Mouse (Mus musculus) adrenal gland, postnatal 4 days (tissue): ENCODE results near the gene Ankrd28. TPM values are rescaled to one million over a fixed set of nuclear protein-coding genes. Genes with fewer than 3 reads are reported as not detected.

Experiments used
- DNase-seq, 2 experiments: peaks; one replicate each; pipeline ENCODE4 v3.0.0; 2021 to 2022; ENCODE audit warnings: low spot score in 2 of 2, mixed read lengths in 2 of 2
- total RNA-seq, 2 experiments: library from RNA; stranded (reverse); gene quantifications; 2 replicates each; pipeline ENCODE4 v1.2.3; 2021

Gene Ankrd28
- total RNA-seq, 2 experiments from 2014 or later, result 38.1 to 47.9 TPM

GRCm38 (mm10) chr14:31666931-31667705 lies 163.3 kb downstream of the Ankrd28 start:
- DNase-seq, result no peak

- DNase-seq, result no peak
Measured at GRCm38 (mm10) chr14:31665566-31665940, 164.9 kb downstream of the Ankrd28 start.

GRCm38 (mm10) chr14:31664903-31665565 lies 165.4 kb downstream of the Ankrd28 start:
- no peak for DNase-seq

GRCm38 (mm10) chr14:31664100-31664902 lies 166.2 kb downstream of the Ankrd28 start:
- DNase-seq, result no peak

- DNase-seq, result no peak
Measured at GRCm38 (mm10) chr14:31663376-31664099, 166.9 kb downstream of the Ankrd28 start.

GRCm38 (mm10) chr14:31662555-31663211 lies 167.8 kb downstream of the Ankrd28 start:
- DNase-seq, result no peak

- DNase-seq, result peak; percentile 37 to 61
Measured at GRCm38 (mm10) chr14:31661671-31662554, 168.5 kb downstream of the Ankrd28 start.

- no peak for DNase-seq
Measured at GRCm38 (mm10) chr14:31660312-31661093, 169.9 kb downstream of the Ankrd28 start.

- no peak for DNase-seq
Measured at GRCm38 (mm10) chr14:31659501-31660181, 170.8 kb downstream of the Ankrd28 start.

- DNase-seq, result no peak
Measured at GRCm38 (mm10) chr14:31658126-31658680, 172.2 kb downstream of the Ankrd28 start.

GRCm38 (mm10) chr14:31656857-31657645 lies 173.4 kb downstream of the Ankrd28 start:
- peak in 1 of 2 experiments; percentile 58 for DNase-seq

GRCm38 (mm10) chr14:31656386-31656785 lies 174.1 kb downstream of the Ankrd28 start:
- DNase-seq, result no peak

- no peak for DNase-seq
Measured at GRCm38 (mm10) chr14:31655406-31655805, 175.0 kb downstream of the Ankrd28 start.

GRCm38 (mm10) chr14:31654816-31655215 lies 175.6 kb downstream of the Ankrd28 start:
- DNase-seq, result no peak

- DNase-seq, result no peak
Measured at GRCm38 (mm10) chr14:31653101-31653875, 177.2 kb downstream of the Ankrd28 start.

GRCm38 (mm10) chr14:31652624-31653023 lies 177.8 kb downstream of the Ankrd28 start:
- no peak for DNase-seq
